Mouse (Mus musculus) embryonic facial prominence, embryonic 15.5 days (tissue): ENCODE results near the gene Sipa1l3. TPM values are rescaled to one million over a fixed set of nuclear protein-coding genes. Genes with fewer than 3 reads are reported as not detected.

ENCODE experiments used
- ATAC-seq: fragments of 200-750 bp; cut with Nextera tagmentation; 2 replicates; pipeline ENCODE4 v1.8.0; 2017; ENCODE audit warnings: low read depth, moderate TSS enrichment; ENCODE audit not compliant: insufficient number of reproducible peaks, low FRiP score, low TSS enrichment
- H3K27ac ChIP-seq: fragments of 300-500 bp; sonication (generic); replicated peaks from 2 replicates; pipeline ENCODE4 v1.5.1; 2015; ENCODE audit warnings: mild to moderate bottlenecking, inconsistent platforms
- H3K27me3 ChIP-seq: fragments of 300-500 bp; sonication (generic); 2 replicates; pipeline ENCODE4 v1.6.1; 2015; ENCODE audit warnings: inconsistent platforms
- H3K36me3 ChIP-seq: fragments of 300-500 bp; sonication (generic); 2 replicates; pipeline ENCODE4 v1.6.1; 2015; ENCODE audit warnings: mild to moderate bottlenecking, inconsistent platforms
- H3K4me1 ChIP-seq: fragments of 300-500 bp; sonication (generic); 2 replicates; pipeline ENCODE4 v1.6.1; 2015; ENCODE audit warnings: inconsistent platforms
- H3K4me2 ChIP-seq: fragments of 300-500 bp; sonication (generic); replicated peaks from 2 replicates; pipeline ENCODE4 v1.6.1; 2015; ENCODE audit warnings: mild to moderate bottlenecking, inconsistent platforms
- H3K4me3 ChIP-seq: fragments of 300-500 bp; sonication (generic); replicated peaks from 2 replicates; pipeline ENCODE4 v1.5.1; 2015; ENCODE audit warnings: mild to moderate bottlenecking, inconsistent platforms
- H3K9ac ChIP-seq: fragments of 300-500 bp; sonication (generic); 2 replicates; pipeline ENCODE4 v1.6.1; 2015; ENCODE audit warnings: inconsistent platforms
- H3K9me3 ChIP-seq: fragments of 300-500 bp; sonication (generic); replicated peaks from 2 replicates; pipeline ENCODE4 v1.6.1; 2016; ENCODE audit warnings: inconsistent platforms
- WGBS: fragments of 180-500 bp; shearing (Covaris S2); methylation state at CpG from one replicate; pipeline ENCODE4 v1.1.7; 2015; 5-methylcytosine and 5-hydroxymethylcytosine counted together
- polyA plus RNA-seq: library from polyadenylated mRNA; unstranded; fragments of >200 nt; fragmentation: Nextera tagmentation; extraction: Ambion mirVana; gene quantifications from 2 replicates; pipeline ENCODE4 v1.2.1, GENCODE M21; 2015

Sipa1l3 gene
- polyA plus RNA-seq: 21.6 and 22.4 TPM in 2 replicates

DNA sequence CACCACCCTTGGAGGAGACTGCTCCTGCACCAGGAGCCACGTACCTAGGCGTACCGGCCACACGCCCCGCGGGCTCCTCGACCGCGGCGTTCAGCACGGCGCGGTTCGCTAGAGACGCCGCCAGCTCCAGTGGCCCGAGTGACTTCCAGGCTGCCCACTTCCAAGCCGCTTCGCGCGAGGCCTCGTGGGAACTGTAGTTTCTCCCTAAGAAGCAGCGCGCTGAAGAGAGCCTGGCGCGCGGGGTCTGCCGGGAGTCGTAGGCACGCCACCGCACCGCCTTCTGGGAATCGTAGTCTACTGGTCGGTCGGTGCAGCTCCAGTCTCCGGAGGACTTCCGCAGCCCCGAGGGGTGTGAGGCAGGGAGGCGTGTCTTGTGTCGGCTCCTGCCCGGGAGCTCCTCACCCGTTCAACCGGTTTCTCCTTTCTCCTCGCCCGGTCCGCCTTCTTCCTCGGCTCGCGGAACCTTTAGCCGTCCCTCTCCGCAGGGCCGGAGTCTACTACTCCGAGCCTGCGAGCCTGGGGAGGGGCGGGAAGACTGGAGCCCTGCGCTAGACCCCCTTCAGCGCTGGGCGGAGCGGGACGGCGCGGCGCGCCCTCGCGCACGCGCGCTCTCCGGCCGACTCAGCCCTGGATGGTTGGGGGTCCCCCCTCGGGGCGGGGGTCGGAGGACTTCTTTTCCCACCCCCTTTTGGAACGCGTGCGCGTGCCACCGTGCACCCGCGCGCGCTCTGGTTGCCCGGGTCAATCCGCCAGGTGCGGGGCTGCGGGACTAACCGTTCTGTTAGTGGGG, at the start of gene Sipa1l3:
Gene Sipa1l3, minus strand, starts transcription at position 221 of the 790 bp plus-strand sequence.
- Histone ChIP-seq H3K9ac (peak within 1 kb of the TSS; percentile 90), H3K9me3 (no peaks in the 10 kb centered on the region), H3K4me2 (peak within 1 kb of the TSS; percentile 90), H3K4me3 (peak within 1 kb of the TSS; percentile 97), H3K27ac (peak within 1 kb of the TSS; percentile 93), H3K27me3 (no peaks in the 10 kb centered on the region), H3K36me3 (no peaks in the 10 kb centered on the region), H3K4me1 (peaks cover 40% of the 10 kb centered on the region)
- WGBS: under 1% methylated on average over 88 of the region's 88 CpGs
- peak; percentile 98 for ATAC-seq

GRCm38 (mm10) chr7:29563006-29563405, 44.6 kb upstream of the Sipa1l3 start:
- 87% methylated on average over 10 of the region's 10 CpGs for WGBS
- H3K9ac ChIP-seq: no peak overlapping the region
- no peak overlapping the region for H3K4me3 ChIP-seq
- H3K9me3 ChIP-seq: no peaks in the 10 kb centered on the region
- no peaks in the 10 kb centered on the region for H3K4me1 ChIP-seq
- no peaks in the 10 kb centered on the region for H3K27me3 ChIP-seq
- H3K27ac ChIP-seq: no peak overlapping the region
- H3K4me2 ChIP-seq: no peak overlapping the region
- no peaks in the 10 kb centered on the region for H3K36me3 ChIP-seq
- ATAC-seq: no peak

DNA sequence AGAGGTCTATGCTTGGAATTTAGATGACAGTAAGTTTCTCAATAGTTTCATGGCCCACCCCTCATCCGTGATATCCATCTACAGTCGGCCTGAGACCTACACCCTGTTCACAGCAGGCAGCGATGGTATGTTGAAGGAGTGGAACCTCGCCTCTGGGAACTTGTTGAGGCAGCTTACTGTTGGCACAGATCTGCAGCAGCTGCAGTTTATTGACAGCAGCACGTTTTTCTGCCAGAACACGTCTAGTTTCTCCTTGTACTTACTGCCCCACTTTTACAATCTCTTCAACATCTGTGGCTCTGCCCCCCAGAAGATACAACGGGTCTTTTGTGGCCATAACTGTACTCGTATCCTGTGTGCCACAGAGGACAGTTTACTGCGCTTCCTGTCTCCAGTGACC, 42.6 kb upstream of the Sipa1l3 start:
- peak overlapping the region; percentile 58 for H3K27ac ChIP-seq
- no peak overlapping the region for H3K4me3 ChIP-seq

DNA sequence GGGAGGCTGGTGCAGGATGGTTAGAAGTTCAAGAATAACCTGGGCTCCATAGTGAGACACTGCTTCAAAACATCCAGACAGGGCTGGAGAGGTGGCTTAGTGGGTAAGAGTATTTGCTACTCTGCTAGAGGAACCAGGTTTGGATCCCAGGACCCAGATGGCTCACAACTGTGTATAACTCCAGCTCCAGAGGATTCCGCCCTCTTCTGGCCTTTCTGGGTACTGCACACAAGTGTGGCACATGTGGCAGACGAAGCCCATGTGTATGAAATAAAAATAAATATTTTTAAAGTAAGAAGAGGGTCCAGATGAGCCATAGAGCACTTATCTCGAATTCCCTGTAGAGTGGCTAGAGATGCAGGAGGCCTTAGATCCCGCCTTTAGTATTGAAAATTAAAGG, 40.8 kb upstream of the Sipa1l3 start:
- H3K9ac ChIP-seq: no peak overlapping the region
- no peaks in the 10 kb centered on the region for H3K36me3 ChIP-seq
- H3K27me3 ChIP-seq: no peaks in the 10 kb centered on the region
- no peak overlapping the region for H3K27ac ChIP-seq
- no peak overlapping the region for H3K4me3 ChIP-seq
- 70% methylated on average over 4 of the region's 4 CpGs for WGBS
- no peak overlapping the region for H3K4me2 ChIP-seq
- no peaks in the 10 kb centered on the region for H3K4me1 ChIP-seq
- no peaks in the 10 kb centered on the region for H3K9me3 ChIP-seq
- ATAC-seq: no peak

More for the DNA sequence above, 42.6 kb upstream of the Sipa1l3 start:
- H3K9me3 ChIP-seq: no peaks in the 10 kb centered on the region
- no peaks in the 10 kb centered on the region for H3K27me3 ChIP-seq
- H3K4me1 ChIP-seq: no peaks in the 10 kb centered on the region
- no peak for ATAC-seq
- H3K36me3 ChIP-seq: no peaks in the 10 kb centered on the region
- 53% methylated on average over 9 of the region's 9 CpGs for WGBS
- no peak overlapping the region for H3K4me2 ChIP-seq
- no peak overlapping the region for H3K9ac ChIP-seq

DNA sequence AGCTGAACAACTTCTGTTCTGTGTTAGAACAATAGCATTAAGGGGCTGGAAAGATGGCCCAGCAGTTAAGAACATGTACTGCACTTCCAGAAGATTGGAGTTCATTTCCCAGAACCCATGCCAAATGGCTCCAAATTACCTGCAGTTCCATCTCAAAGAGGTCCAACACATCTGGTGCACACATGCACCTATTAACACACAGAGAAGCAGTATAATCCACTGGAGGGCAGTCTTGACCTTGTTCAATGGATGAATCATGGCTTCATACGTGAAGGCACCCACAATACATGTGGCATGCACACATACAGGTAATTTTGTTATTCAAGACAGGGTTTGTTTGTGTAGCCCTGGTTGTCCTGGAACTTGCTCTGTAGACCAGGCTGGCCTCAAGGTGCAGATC, 40.3 kb upstream of the Sipa1l3 start:
- Histone ChIP-seq H3K9me3 (no peaks in the 10 kb centered on the region), H3K27me3 (no peaks in the 10 kb centered on the region), H3K36me3 (no peaks in the 10 kb centered on the region), H3K4me3 (no peak overlapping the region), H3K27ac (no peak overlapping the region), H3K4me2 (no peak overlapping the region), H3K4me1 (no peaks in the 10 kb centered on the region), H3K9ac (no peak overlapping the region)
- ATAC-seq: no peak
- 59% methylated on average over 1 of the region's 1 CpGs for WGBS

- H3K4me3 ChIP-seq: no peak overlapping the region
- H3K4me1 ChIP-seq: no peaks in the 10 kb centered on the region
- no peaks in the 10 kb centered on the region for H3K9me3 ChIP-seq
- H3K27ac ChIP-seq: no peak overlapping the region
- WGBS: 71% methylated on average over 4 of the region's 4 CpGs
- H3K9ac ChIP-seq: no peak overlapping the region
- H3K36me3 ChIP-seq: no peaks in the 10 kb centered on the region
- H3K4me2 ChIP-seq: no peak overlapping the region
- no peaks in the 10 kb centered on the region for H3K27me3 ChIP-seq
- no peak for ATAC-seq
These were observed 37.8 kb upstream of the Sipa1l3 start for GRCm38 (mm10) chr7:29556283-29556682.

GRCm38 (mm10) chr7:29555521-29555920, 37.1 kb upstream of the Sipa1l3 start:
- Histone ChIP-seq H3K27me3 (no peaks in the 10 kb centered on the region), H3K9ac (no peak overlapping the region), H3K9me3 (no peaks in the 10 kb centered on the region), H3K4me1 (peaks cover 2% of the 10 kb centered on the region; the same call in 1 of the 2 replicates), H3K27ac (no peak overlapping the region), H3K36me3 (no peaks in the 10 kb centered on the region), H3K4me2 (no peak overlapping the region), H3K4me3 (no peak overlapping the region)
- WGBS: 62% methylated on average over 5 of the region's 5 CpGs
- ATAC-seq: no peak

DNA sequence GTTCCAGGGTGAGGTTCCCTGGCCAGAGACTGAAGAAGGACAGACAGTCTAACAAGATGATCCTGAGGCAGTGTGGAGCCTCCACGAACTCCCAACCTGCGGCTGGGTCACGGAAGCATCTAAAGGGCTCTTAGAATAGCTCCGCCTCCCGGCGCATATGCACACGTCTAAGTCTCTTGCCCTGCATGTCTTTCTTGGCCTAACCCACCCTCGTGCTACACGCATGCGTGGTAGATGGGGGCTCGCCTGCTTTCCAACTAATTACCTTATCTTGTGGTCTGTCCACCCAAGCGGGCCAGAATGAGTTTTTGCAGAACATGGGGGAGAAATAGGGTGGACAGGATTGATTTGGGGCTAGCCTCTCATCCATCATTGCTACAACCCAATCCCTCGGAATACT, 36.6 kb upstream of the Sipa1l3 start:
- WGBS: 87% methylated on average over 13 of the region's 13 CpGs
- Histone ChIP-seq H3K27ac (no peak overlapping the region), H3K4me3 (no peak overlapping the region), H3K9me3 (no peaks in the 10 kb centered on the region), H3K4me2 (no peak overlapping the region), H3K36me3 (no peaks in the 10 kb centered on the region), H3K9ac (no peak overlapping the region), H3K4me1 (peaks cover 5% of the 10 kb centered on the region; the same call in 1 of the 2 replicates), H3K27me3 (no peaks in the 10 kb centered on the region)
- ATAC-seq: no peak

- Histone ChIP-seq H3K27me3 (no peaks in the 10 kb centered on the region), H3K9ac (no peak overlapping the region), H3K4me3 (no peak overlapping the region), H3K27ac (no peak overlapping the region), H3K4me1 (peaks cover 5% of the 10 kb centered on the region; the same call in 1 of the 2 replicates), H3K9me3 (no peaks in the 10 kb centered on the region), H3K4me2 (no peak overlapping the region), H3K36me3 (no peaks in the 10 kb centered on the region)
- 24% methylated on average over 3 of the region's 3 CpGs for WGBS
- no peak for ATAC-seq
These were observed 32.2 kb upstream of the Sipa1l3 start for GRCm38 (mm10) chr7:29550691-29551090.

DNA sequence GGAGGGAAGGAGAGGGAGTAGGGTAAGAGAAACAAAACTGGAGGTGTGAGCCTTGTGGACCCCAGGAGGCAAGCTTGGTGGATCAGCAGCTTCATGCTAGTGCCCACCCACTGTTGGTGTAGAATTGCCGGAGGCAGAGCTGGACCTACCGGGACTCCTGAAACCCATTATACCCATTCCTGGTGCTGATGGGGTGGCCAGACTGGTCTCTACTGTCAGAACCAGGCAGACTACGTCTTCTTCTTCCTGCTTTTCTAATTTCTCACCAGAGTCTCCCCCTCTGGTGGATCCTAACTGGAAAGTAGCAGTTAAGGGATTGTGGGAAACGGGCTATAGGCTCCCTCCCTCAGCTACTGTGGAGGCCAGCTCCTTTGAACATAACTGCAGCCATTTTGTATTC, 23.2 kb upstream of the Sipa1l3 start:
- no peak for ATAC-seq
- 67% methylated on average over 4 of the region's 4 CpGs for WGBS
- no peak overlapping the region for H3K4me2 ChIP-seq
- no peaks in the 10 kb centered on the region for H3K9me3 ChIP-seq
- no peak overlapping the region for H3K27ac ChIP-seq
- H3K36me3 ChIP-seq: no peaks in the 10 kb centered on the region
- no peaks in the 10 kb centered on the region for H3K27me3 ChIP-seq
- no peak overlapping the region for H3K4me3 ChIP-seq
- H3K4me1 ChIP-seq: no peaks in the 10 kb centered on the region
- no peak overlapping the region for H3K9ac ChIP-seq

DNA sequence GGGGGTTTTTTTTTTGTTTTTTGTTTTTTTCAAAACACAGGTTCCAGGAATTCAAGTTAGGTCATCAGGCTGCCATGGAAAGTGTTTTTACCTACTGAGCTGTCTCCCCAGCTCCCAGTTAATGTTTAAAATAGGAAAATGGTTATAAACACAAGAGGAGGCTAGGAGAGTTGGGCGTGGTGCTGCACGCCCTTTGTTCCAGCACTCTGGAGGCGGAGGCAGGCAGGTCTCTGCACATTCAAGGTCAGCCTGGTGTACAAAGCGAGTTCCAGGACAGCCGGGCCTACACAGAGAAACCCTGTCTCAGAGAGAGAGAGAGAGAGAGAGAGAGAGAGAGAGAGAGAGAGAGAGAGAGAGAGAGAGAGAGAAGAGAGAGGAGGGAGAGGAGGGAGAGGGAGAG, 22.7 kb upstream of the Sipa1l3 start:
- Histone ChIP-seq H3K4me3 (no peak overlapping the region), H3K36me3 (no peaks in the 10 kb centered on the region), H3K27me3 (no peaks in the 10 kb centered on the region), H3K4me2 (no peak overlapping the region), H3K27ac (no peak overlapping the region), H3K9me3 (no peaks in the 10 kb centered on the region), H3K4me1 (no peaks in the 10 kb centered on the region), H3K9ac (no peak overlapping the region)
- no peak for ATAC-seq
- 83% methylated on average over 5 of the region's 5 CpGs for WGBS

GRCm38 (mm10) chr7:29540631-29541030, 22.2 kb upstream of the Sipa1l3 start:
- 89% methylated on average over 7 of the region's 7 CpGs for WGBS
- Histone ChIP-seq H3K9ac (no peak overlapping the region), H3K4me2 (no peak overlapping the region), H3K4me3 (no peak overlapping the region), H3K27me3 (no peaks in the 10 kb centered on the region), H3K4me1 (no peaks in the 10 kb centered on the region), H3K27ac (no peak overlapping the region), H3K36me3 (no peaks in the 10 kb centered on the region), H3K9me3 (no peaks in the 10 kb centered on the region)
- ATAC-seq: no peak
